Mouse (Mus musculus) brown adipose tissue, adult 24 weeks (tissue): Measurements from ENCODE around the gene Plagl2. TPM values are rescaled to one million over a fixed set of nuclear protein-coding genes. Genes with fewer than 3 reads are reported as not detected.

ENCODE experiments used
- H3K27ac ChIP-seq: fragments of 200-500 bp; replicated peaks from 2 replicates; pipeline ENCODE4 v1.5.1; 2012; ENCODE audit warnings: low read depth, mild to moderate bottlenecking, low read length
- H3K4me1 ChIP-seq: fragments of 200-500 bp; 2 replicates; pipeline ENCODE4 v1.6.1; 2012; ENCODE audit warnings: low read length, mixed read lengths; ENCODE audit not compliant: control insufficient read depth, insufficient read depth, insufficient read length
- H3K4me3 ChIP-seq: fragments of 200-500 bp; 2 replicates; pipeline ENCODE4 v1.5.1; 2012; ENCODE audit warnings: low read depth, mild to moderate bottlenecking, low read length, moderate library complexity; ENCODE audit not compliant: insufficient read depth
- polyA plus RNA-seq: library from polyadenylated mRNA; stranded (reverse); fragments of >200 nt; gene quantifications from 2 replicates; pipeline ENCODE4 v1.2.4, GENCODE M21; 2012; ENCODE audit not compliant: missing spikeins, insufficient read depth, insufficient read length

Gene Plagl2
- polyA plus RNA-seq, 1 experiment: 2.8 TPM

DNA sequence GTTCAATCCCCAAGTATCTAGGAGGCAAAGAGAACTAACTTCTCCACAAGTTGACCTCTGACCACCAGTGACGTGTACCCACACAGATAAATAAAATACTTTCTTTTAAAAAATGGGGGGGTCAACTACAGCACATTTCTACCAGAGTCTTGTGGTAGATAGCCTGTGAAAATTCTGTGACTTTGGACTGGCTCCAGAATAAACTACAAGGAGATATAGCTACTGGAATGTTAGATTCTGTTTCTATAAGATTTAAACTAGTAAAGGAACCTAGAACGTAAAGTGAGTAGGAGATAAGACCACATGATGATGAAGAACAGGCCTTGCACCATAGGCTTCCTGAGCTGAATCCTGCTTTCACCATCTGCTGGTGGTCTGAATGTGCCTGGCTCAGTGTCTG, 53.4 kb downstream of the Plagl2 start:
- H3K4me3 ChIP-seq: no peak overlapping the region
- no peak overlapping the region for H3K27ac ChIP-seq
- H3K4me1 ChIP-seq: no peaks in the 10 kb centered on the region

DNA sequence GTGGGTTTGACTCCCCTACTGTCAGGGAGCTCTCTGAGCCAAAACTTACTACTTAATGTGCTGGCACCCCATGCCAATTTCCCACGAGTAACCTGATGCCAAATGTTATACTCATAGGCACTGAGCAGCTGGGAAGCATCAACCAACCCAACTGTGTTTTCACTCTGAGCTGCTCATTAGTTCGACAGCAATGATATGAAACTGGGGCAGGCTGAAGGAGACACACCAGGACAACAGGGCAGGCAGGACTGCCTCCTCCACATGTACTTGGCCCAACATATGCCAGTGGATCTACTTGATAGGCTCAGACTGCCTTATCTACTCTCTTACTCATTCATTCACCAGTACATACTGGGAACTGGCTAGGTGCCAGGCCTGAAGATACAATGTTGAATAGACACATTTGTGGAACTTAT, 55.0 kb downstream of the Plagl2 start:
- Histone ChIP-seq H3K4me3 (no peak overlapping the region), H3K27ac (no peak overlapping the region), H3K4me1 (no peaks in the 10 kb centered on the region)

DNA sequence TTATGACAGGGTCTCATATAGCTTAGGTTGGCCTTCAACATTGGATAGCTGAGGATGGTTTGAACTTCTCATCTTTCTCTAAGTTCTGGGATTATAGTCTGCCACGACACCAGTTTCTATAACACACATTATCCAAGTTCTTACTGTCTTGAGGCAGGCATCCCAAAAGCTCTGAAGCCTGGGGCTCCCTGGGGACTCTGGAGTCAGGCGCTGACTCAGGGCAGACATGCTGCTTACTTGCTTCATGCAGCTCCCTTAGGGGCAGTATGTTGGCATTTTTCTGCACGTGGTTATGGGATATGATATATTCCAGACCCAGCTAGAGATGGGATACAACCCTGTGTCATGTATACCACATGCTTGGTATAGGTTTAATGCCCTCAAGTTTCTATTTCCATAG, 61.3 kb downstream of the Plagl2 start:
- Histone ChIP-seq H3K27ac (peak overlapping the region; percentile 80), H3K4me1 (peaks cover 13% of the 10 kb centered on the region), H3K4me3 (no peak overlapping the region)

DNA sequence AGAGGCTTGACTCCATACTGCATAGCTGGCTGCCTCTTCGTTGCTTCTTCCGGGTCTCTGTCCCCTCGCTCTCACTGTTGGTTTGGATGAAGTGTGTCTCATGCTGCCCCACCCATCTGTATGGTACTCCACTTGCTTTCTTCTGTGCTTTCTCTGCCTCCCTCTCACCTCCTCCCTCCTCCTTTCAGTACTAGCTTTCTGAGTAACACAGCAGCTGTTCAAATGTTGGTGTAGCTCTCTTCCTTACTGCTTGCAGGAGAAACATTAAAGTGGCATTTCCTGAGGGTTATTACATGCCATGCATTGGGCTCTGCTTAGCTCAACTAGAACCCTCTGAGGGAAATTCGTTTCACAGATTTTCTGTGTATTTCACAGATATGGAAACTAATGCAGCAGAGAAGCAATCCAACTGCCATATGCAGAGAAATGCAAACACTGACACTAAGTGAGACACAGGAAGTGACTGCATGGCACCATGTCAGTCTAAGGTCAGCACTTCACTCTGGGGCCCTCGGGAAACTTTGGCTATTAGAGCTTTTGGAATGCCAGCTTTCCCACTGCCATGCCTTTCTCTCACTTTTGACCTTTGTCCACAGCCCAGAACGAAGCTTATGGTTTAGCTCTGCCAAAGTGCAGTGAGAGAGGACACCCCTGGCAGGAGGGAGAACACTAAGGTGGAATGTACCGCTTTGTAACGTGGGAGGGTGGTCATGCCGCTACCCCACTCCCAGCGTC, 61.9 kb downstream of the Plagl2 start:
- H3K27ac ChIP-seq: peak overlapping the region; percentile 80
- H3K4me1 ChIP-seq: peaks cover 13% of the 10 kb centered on the region
- H3K4me3 ChIP-seq: no peak overlapping the region

Other genes with a start within 250 kb of the Plagl2 start
- gene Pdrg1, start 226.0 kb downstream of the Plagl2 start, polyA plus RNA-seq: 77.4 and 100 TPM in 2 replicates
- gene Xkr7, start 209.6 kb downstream of the Plagl2 start, polyA plus RNA-seq: not detected in 2 replicates
- gene Ccm2l, start 175.5 kb downstream of the Plagl2 start, polyA plus RNA-seq: 4.0 and 4.5 TPM in 2 replicates
- 1.1 and 1.7 TPM in 2 replicates for gene Hck, start 133.0 kb downstream of the Plagl2 start, polyA plus RNA-seq
- 28.8 and 36.9 TPM in 2 replicates for gene Tm9sf4, start 80.1 kb downstream of the Plagl2 start, polyA plus RNA-seq
- 0.32 and 0.38 TPM in 2 replicates for gene Tspyl3, start 16.0 kb downstream of the Plagl2 start, polyA plus RNA-seq
- 10.2 and 11.0 TPM in 2 replicates for gene Pofut1, start 107 bp upstream of the Plagl2 start, polyA plus RNA-seq
- gene Kif3b, start 50.0 kb upstream of the Plagl2 start, polyA plus RNA-seq: 7.3 and 9.4 TPM in 2 replicates
- gene Asxl1, start 104.4 kb upstream of the Plagl2 start, polyA plus RNA-seq: 4.9 and 6.2 TPM in 2 replicates